Mouse (Mus musculus): ENCODE measurements around the gene Rfx4.

Gene Rfx4

DNA sequence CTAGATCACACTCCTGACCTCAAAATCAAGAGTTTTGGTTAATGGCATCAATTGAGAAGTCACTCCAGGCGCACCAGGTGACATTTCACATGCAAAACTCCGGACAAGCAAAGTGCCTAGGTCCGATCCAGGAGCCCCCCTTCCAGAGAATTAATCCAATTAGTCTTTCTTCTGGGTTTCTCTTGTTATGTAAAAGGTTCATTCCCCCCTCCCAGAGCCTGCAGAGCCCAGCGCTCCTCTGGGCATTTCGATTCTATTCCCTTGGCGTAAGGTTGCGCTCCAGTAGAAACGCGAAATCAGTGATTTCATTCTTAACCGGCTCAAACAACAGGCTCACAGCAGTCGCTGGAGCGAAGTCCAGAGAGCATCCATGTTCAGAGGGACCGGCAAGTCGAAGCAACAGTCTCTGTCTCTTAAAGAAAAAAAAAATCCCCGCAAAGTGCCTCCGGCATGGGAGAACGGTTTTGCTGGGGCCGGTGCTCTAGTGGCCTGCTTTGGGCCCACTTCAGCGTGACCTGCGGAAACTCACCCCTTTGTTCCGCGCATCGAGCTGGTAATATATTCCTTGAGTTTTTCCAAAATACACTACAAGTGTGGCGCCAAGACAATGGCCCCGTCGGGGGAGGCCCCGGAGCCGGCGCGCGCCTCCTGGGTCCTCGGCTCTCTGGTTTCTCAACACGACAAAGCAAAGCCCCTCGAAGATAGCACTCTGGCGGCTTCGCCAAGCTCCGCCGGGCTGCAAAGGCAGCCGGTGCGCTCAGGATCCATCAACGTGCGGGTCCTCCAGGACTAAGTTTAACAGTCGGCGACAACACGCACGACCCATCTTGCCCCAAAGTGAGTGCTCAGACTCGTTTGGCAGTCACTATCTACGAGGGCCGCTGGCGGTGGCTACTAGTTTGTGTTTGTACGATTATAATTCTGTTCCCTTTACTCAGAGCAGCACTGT lies 2.9 kb downstream of the Rfx4 start:
- no peak for DNase-seq

DNA sequence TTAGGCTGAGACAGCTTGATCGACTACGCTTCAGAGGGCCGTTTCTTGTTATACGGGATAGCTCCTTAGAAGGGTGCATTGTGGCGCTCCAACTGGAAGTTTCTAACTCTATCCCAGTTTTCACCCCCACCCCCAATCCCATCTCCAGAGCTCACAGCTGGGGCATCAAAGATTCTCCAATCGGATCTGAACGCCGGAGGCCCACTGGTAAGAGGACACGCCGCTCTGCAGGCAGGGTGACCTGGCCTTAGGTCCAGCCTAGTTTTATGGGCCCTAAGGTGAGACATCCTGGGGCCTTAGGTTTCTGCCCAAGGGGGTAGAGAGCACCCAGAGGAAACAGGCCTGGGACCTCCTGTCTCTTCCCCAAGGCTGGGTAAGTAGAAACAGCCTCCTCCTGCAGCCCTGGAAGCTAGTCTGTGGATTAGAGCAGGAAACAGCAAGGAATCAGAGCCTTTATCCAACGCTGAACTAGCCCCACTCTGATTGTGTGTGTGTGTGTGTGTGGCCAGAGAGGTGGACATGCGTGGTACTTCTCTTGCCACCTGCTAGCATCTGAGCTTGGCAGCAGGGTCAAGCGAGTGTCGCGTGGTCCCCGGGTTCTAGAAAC lies 3.8 kb downstream of the Rfx4 start:
- no peak for DNase-seq

DNA sequence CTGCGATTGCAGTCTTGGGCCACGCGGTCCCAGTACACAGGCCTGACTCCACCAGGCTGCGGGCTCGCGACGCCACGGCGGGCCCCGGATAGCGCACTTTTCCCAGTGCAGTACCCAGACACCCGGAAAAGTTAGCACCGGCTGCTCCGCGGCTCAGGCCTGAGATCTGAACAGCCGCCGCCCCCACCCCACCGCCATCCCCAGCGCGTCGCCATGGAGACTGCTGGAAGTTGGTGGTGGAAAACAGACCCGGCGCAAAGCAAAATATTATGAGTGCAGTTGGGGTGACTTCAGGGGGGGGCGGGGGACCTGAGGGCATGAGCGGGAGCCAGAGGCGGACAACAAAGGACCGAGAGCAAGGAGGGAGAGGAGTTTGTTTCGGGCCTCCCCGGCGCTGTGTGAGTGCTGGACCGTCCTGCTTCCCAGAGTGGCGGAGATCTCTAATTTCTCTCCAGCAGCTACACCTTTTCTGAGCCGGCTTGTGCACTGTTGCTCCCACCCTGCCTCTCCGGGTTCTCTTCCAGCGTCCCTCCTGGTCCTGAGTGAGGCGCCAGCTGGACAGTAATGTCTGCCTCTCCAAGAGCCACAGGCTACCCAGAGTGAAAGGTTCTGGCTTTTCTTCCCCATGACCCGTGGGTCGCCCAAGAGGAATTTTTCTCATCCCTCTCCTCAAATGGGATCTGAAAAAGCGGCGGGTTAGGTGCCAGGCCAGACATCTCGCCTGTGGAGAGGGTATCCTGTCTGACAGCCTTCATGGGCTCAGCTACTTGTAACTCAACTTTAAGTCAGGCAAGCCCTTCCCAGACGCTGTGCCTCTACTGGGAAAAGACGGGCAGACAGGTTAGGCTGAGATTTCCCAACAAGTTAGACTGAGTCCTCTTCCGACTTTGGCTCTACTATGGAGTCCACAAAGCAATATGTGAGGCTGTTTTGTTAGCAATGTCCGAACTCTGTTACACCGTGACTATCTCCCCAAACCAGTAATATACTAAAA lies 4.6 kb downstream of the Rfx4 start:
- no peak for DNase-seq

- no peak for DNase-seq
Observed at GRCm38 (mm10) chr10:84768766-84769165, 12.9 kb downstream of the Rfx4 start.

DNA sequence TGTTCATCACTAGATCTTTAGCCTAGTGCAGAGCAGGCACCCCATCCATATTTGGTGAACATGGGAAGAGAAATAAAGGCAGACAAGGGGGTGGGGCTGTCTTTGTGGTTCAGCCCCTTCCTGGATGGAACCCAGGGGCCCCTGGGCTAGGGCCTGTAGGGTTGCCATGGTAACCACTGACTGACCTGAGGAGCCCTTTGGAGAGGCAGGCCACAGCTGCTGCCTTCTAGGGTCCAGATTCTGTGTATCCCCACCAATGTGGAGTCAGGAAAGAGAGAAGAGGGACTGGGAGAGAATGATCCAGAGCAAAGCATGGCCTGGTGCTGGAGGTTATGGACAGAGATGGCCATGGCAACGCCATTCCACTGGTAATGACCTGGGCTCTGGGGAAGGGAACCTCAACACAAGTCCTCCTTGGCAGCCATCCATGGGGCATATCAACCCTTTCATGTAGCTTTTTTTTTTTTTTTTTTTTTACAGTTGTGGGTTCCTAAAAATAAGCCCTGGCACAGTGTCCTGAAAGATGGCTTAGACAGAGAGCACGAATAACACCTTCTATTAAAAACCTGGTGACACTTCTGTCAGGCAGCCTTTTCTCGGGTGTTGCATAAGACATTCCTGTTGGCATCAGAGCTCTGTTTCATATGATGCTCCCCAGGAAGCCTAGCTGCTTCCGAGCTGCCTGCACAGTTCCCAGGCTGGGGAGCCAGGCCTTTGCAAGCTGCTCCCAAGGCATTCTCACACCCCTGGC lies 16.7 kb downstream of the Rfx4 start:
- DNase-seq: no peak

DNA sequence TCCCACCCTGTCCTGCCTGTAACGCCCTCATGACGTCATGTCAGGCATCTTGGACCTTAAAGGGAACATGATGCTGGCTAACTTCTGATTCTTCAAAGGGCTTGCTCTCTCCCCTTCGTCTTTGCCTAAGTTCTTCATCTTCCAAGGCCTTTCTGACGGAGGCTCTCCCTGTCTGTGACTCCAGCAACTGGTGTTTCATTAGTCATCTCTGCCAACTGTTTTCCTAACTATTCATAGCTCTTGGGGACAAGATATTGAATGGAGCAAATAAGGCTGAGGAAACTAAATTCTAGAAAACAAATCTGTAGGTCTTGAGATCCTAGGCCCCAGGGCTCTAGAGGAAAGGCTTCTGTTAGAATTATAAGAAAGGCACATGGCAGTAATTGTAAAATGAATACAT lies 18.0 kb downstream of the Rfx4 start:
- DNase-seq: no peak

DNA sequence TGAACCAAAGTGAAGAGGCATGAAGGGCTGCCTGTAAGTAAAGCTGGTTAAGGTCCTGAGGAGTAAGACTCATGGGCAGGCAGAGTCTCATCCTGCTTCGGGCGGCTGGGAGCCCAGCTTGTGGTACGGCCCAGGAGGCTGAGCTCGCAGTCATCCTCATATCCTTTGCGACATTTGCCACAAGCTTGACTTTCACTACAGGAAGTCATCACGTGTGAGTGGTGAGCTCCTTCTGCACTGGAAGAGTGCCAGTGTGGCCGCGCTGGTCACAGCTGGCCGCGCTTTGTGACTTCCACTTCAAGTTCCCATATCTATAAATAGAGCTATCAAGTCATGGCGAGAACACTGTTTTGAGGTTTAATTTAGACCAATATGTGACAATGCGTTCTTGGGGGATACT lies 18.7 kb downstream of the Rfx4 start:
- DNase-seq: peak; percentile 21

DNA sequence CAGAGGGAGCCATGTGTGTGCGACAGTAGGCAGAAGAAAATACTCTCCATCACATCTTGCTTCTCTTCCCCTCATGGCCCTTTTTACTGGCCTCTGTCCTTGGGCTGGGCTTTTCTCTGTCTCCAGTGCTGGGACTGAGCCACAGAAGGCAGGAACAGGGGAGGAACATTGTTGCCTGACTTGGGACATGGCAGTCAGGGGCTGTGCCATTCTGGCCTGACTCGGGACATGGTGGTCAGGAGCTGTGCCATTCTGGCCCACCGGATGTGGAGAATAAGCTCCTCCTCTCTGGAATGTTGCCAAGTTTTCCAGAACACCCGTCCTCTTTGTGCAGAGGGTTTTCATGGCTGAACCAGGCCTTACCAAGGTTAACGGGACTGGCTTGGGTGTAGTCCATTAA lies 21.2 kb downstream of the Rfx4 start:
- no peak for DNase-seq

GRCm38 (mm10) chr10:84777974-84778373 lies 22.1 kb downstream of the Rfx4 start:
- no peak for DNase-seq

DNA sequence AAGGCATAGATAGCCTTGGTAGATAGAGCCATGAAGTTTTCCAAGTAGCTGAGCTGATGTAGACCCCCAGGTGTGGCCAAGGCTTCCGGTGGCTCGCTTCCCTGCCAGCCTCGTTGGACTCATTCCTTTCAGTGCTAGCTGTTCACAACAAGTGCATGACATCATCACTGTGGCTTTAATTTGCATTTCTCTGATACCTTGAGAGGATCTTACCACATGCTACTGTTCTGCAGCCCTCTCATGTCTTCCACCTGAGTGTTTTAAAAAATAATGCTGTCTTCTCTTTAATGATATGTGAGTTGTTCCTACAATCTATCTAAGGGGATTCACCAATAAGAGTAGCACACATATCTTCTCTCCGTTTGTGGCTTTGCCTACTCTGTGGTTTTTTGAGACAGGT lies 25.0 kb downstream of the Rfx4 start:
- no peak for DNase-seq

DNA sequence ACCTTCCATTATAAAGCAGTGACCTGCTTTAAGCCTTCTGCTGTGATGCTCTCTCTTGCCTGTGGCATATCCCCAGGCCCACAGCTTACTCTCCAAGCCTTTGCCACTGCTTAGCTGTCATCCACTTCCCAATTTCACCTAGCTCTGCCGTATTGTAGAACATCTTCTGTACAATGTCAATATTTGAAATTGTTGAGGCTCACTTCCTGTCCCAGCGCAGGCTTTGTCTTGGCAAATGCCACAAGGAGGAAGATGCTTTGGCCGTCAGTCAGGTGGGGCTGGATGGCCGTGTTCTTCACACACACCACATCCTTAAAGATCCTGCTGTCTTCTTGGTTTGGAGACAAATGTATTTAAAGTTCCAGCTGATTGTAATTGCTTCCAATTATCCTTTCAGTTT lies 29.5 kb downstream of the Rfx4 start:
- DNase-seq: no peak

DNA sequence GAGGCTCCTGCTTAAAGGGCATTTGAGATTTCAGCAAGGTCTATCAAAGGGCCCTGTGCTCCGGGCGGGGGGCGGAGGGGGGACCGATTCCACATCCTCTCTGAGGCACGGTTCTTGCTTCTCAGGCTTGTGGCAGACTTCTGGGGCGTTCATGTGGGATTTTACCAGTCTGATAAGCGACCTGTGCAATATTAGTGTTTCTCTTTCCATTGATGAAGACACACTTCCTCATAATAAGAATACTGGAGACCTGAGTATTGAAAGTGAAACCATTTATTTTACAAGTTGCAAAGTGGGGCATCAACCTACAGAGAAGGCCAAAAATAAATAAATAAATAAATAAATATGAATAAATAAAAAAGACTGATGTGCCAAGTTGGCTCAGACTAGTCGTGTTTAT lies 34.5 kb downstream of the Rfx4 start:
- no peak for DNase-seq

GRCm38 (mm10) chr10:84791181-84791580 lies 35.3 kb downstream of the Rfx4 start:
- no peak for DNase-seq

DNA sequence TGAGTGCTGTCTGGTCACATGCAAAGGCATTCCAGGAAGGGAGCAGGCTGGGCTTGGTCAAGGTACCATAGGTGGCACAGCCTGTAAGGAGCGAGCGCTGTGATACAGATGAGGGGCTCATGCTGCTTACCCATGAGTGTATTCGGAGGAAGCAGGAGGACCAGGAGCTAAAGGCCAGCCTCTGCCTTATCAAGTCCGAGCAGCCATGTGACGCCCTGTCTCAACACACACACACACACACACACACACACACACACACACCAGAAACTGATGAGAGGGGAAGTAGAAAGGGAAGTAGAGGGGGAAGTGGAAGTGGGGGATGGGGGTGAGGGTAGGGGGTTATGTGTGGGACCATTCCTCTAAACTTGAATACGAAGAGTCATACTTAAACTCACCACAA lies 45.7 kb downstream of the Rfx4 start:
- no peak for DNase-seq

DNA sequence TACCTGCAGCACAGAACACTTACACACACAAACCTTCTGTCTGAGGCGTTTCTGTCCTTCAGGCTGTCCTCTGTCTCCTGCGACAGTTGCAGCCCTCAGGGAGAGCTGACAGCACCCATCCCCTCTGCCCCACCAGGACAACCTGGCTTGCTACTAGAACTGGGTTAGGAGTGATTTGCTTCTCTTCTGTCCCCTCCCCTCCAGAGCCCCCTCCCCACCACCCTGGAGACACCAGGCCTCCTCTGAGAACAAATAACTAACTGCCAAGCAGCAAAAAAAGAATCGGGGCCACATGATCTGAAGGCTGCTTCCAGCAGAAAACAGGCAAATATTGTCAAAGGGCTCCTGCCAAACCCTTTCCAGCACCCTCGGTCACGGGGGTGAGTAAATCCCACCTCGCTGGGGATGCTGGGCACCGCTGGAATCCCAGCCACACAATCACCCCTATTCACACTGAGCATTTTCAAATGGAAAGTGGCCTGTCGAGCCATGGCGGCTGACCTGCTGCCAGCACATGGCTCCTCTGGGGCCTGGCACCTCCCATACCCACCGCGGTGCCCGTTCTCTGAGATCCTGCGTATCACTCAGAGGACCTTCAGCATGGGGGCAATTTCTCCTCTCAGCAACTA lies 47.5 kb downstream of the Rfx4 start:
- no peak for DNase-seq

- DNase-seq: no peak
Observed at GRCm38 (mm10) chr10:84805576-84805975, 49.7 kb downstream of the Rfx4 start.

DNA sequence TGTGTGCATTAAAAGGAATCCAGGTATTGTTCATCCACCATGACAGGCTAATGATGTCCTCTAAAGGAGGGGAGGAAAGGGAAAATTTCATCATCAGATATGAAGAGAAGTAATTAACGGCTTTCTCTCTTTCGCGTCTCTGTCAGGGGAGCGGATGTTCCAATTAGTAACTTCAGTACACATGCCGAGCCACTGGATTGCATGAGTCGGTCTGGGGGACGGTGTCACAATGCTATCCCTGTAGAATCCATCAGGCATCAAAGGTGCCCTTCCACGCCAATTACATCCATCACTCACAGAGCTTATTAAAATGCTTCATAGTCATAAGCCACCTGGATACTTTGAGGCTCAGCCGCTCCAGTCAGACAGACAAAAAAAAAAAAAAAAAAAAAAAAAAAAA lies 51.3 kb downstream of the Rfx4 start:
- no peak for DNase-seq

- no peak for DNase-seq
Observed at GRCm38 (mm10) chr10:84810030-84810849, 54.4 kb downstream of the Rfx4 start.

- DNase-seq: no peak
Observed at GRCm38 (mm10) chr10:84811171-84811912, 55.5 kb downstream of the Rfx4 start.

- no peak for DNase-seq
Observed at GRCm38 (mm10) chr10:84811913-84812295, 56.0 kb downstream of the Rfx4 start.
